Mouse (Mus musculus): Measurements from ENCODE around the gene Bsnd. TPM values are rescaled to one million over a fixed set of nuclear protein-coding genes. Genes with fewer than 3 reads are reported as not detected.

Gene Bsnd
- polyA plus RNA-seq, 1 experiment from 2014 or later = not detected

DNA sequence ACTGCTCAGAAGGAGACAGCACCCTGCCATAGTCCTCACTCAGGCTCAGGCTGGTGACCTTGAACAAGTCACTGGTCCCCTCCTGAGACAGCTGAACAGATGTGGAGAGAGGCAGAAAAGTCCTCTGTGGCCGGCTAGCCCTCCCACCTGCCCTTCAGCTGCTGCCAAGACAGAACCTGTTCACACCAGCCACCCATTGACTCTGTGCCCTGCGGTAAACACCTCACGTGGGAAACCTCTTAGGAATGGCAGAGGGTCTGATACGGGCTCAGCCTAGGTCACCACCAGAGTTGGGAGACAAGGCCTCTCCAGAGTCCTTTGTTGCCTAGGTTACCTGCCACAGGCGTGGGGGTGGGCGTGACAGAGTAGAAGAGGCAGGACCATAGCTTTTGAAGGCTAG lies 4.8 kb upstream of the Bsnd start:
- Histone ChIP-seq H3K36me3 (replicated peaks; ENCODE audit: control insufficient read depth, insufficient read depth) (no peaks in the 10 kb centered on the region), H3K27ac (no peak overlapping the region), H3K4me3 (replicated peaks; ENCODE audit: low read length) (no peak overlapping the region), H3K27me3 (ENCODE audit: control insufficient read depth, insufficient read depth, low read length) (no peaks in the 10 kb centered on the region), H3K4me1 (replicated peaks; ENCODE audit: control insufficient read depth, insufficient read depth, low read length) (0 out of 2 replicates have a peak, but pooled peaks cover 9% of the 10 kb centered on the region), H3K9me3 (ENCODE audit: control insufficient read depth, low read length) (no peaks in the 10 kb centered on the region), H3K4me2 (replicated peaks) (no peak overlapping the region), H3K9ac (no peak overlapping the region)
- DNase-seq (ENCODE audit: low spot score) = no peak
- ATAC-seq (ENCODE audit: low FRiP score) = no peak
- WGBS = 52% methylated on average over 6 of the region's 6 CpGs

DNA sequence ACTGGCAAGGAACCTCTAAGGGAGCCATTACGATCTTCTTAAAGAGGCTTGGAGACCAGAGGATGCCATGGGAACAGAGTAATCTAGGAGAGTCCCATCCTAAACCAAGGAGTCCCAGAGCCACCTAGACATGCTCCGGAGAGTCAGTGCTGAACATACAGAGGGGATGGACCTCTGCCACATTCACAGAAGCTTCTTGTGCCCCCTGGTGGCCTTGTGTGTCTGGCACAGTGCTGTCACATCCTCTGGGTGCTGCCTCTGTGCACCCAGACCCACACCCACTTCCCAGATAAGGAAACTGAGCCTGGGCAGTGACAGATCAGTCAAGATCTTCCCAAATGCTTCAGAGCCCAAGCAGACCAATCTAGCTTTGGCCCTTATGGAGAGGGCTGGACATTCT lies 1.6 kb upstream of the Bsnd start:
- ATAC-seq (ENCODE audit: low FRiP score) (no peak), DNase-seq (ENCODE audit: low spot score) (no peak)
- no peaks in the 10 kb centered on the region for H3K36me3 ChIP-seq (replicated peaks; ENCODE audit: control insufficient read depth, insufficient read depth)
- WGBS = 79% methylated on average over 2 of the region's 2 CpGs
- no peak overlapping the region for H3K4me2 ChIP-seq (replicated peaks)
- H3K27me3 ChIP-seq (ENCODE audit: control insufficient read depth, insufficient read depth, low read length) = no peaks in the 10 kb centered on the region
- 0 out of 2 replicates have a peak, but pooled peaks cover under 1% of the 10 kb centered on the region for H3K4me1 ChIP-seq (replicated peaks; ENCODE audit: control insufficient read depth, insufficient read depth, low read length)
- no peak overlapping the region for H3K9ac ChIP-seq
- H3K4me3 ChIP-seq (replicated peaks; ENCODE audit: low read length) = no peak overlapping the region
- H3K27ac ChIP-seq = no peak overlapping the region
- H3K9me3 ChIP-seq (ENCODE audit: control insufficient read depth, low read length) = no peaks in the 10 kb centered on the region

DNA sequence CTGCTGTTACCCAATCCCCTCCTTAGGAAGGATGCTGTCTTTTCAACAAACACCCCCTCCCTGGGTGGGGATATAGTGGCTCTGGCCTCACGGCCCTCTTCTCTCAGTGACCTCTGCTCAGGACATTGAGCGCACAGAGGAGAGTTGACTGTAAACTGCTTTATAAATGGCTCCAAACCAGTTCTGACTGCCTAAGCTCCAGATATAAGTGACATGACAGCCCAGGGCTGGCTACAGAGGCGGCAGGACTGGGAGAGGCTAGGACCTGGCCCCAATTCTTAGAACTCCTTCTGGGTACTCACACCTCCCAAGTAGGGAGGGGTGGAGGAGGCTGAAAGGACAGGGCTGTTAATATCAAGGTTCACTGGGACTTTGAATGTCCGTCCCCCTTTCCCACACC lies 1.5 kb downstream of the Bsnd start:
- H3K4me1 ChIP-seq (replicated peaks; ENCODE audit: control insufficient read depth, insufficient read depth, low read length) = no peaks in the 10 kb centered on the region
- no peak overlapping the region for H3K4me3 ChIP-seq (replicated peaks; ENCODE audit: low read length)
- no peak overlapping the region for H3K9ac ChIP-seq
- ATAC-seq (ENCODE audit: low FRiP score) = no peak
- 73% methylated on average over 4 of the region's 4 CpGs for WGBS
- no peaks in the 10 kb centered on the region for H3K27me3 ChIP-seq (ENCODE audit: control insufficient read depth, insufficient read depth, low read length)
- H3K36me3 ChIP-seq (replicated peaks; ENCODE audit: control insufficient read depth, insufficient read depth) = no peaks in the 10 kb centered on the region
- no peak overlapping the region for H3K27ac ChIP-seq
- DNase-seq (ENCODE audit: low spot score) = no peak
- no peaks in the 10 kb centered on the region for H3K9me3 ChIP-seq (ENCODE audit: control insufficient read depth, low read length)
- H3K4me2 ChIP-seq (replicated peaks) = no peak overlapping the region

DNA sequence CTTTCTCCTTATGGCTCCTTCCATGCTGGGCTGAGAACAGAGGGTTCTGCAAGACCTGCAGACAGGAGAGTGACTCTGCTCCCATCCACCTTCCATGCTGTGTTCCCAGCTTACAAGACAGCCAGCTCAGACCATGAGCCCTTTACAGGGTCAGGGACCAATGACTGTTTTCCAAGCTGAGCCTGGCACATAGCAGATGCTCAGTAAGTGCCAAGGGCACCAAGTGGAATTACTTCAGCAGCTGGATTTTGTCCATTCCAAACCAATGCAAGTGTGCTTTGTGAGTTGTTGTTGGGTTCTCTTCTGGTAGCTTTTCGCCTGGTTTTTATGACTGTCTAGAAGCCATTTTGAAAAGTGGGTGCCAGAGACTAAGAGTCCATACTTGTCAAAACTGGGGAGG lies 8.3 kb downstream of the Bsnd start:
- H3K9me3 ChIP-seq (ENCODE audit: control insufficient read depth, low read length) = no peaks in the 10 kb centered on the region
- whole genome bisulfite sequencing = 92% methylated on average over 1 of the region's 1 CpGs
- H3K27ac ChIP-seq = no peak overlapping the region
- DNase-seq (ENCODE audit: low spot score) (no peak), ATAC-seq (ENCODE audit: low FRiP score) (no peak)
- H3K4me3 ChIP-seq (replicated peaks; ENCODE audit: low read length) = no peak overlapping the region
- no peaks in the 10 kb centered on the region for H3K27me3 ChIP-seq (ENCODE audit: control insufficient read depth, insufficient read depth, low read length)
- H3K9ac ChIP-seq = no peak overlapping the region
- no peaks in the 10 kb centered on the region for H3K4me1 ChIP-seq (replicated peaks; ENCODE audit: control insufficient read depth, insufficient read depth, low read length)
- no peaks in the 10 kb centered on the region for H3K36me3 ChIP-seq (replicated peaks; ENCODE audit: control insufficient read depth, insufficient read depth)
- no peak overlapping the region for H3K4me2 ChIP-seq (replicated peaks)

DNA sequence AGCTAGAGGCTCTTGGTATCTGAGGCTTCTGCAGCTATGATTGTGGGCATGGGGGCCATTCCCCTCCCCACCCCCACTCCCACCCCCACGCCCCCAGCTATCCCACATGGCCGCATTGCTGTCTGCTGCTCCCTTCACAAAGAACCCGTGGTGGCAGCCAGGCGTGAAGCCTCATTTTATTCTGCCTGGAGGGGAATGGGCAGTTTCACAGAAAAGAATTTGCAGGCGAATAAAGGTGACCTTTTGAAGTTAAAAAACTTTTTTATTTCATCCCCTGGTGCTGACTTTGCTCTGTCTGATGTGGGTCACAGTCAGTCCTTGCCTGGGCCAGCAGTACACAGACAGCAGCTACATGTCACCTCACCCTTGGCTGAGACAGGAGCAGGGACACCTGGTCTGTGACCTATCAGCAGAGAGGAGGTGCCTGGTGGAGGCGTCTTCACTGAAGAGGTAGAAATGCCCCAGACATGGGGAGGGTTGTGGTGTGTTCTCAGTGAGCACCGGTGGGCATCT lies 8.8 kb downstream of the Bsnd start:
- ATAC-seq (ENCODE audit: low FRiP score) = no peak
- WGBS = 41% methylated on average over 7 of the region's 7 CpGs

DNA sequence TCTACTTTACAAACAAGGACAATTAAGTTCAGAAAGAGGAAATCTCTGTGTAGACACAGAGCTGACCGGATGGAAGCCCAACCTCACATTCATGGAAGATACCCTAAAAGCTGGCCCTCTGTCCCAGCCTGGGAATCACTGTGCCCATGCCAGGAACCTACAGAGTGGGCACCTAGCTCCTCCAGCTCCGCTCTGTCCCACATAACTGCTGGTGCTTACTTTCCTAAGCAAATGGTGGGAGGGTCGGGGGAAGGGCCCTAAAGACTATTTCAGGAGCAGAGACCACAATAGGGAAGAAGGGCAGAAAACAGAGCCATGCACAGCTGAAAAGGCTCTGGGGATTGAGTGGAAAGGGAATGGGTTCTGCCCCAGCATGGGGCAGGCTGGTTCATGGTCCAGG lies 11.5 kb downstream of the Bsnd start:
- Histone ChIP-seq H3K4me2 (replicated peaks) (no peak overlapping the region), H3K36me3 (replicated peaks; ENCODE audit: control insufficient read depth, insufficient read depth) (no peaks in the 10 kb centered on the region), H3K4me3 (replicated peaks; ENCODE audit: low read length) (no peak overlapping the region), H3K9me3 (ENCODE audit: control insufficient read depth, low read length) (no peaks in the 10 kb centered on the region), H3K4me1 (replicated peaks; ENCODE audit: control insufficient read depth, insufficient read depth, low read length) (no peaks in the 10 kb centered on the region), H3K9ac (no peak overlapping the region), H3K27ac (no peak overlapping the region), H3K27me3 (ENCODE audit: control insufficient read depth, insufficient read depth, low read length) (no peaks in the 10 kb centered on the region)
- DNase-seq (ENCODE audit: low spot score) (no peak), ATAC-seq (ENCODE audit: low FRiP score) (no peak)
- 70% methylated on average over 3 of the region's 3 CpGs for WGBS

More for the DNA sequence above, 8.8 kb downstream of the Bsnd start:
- no peak for DNase-seq (ENCODE audit: low spot score)
- Histone ChIP-seq H3K4me1 (replicated peaks; ENCODE audit: control insufficient read depth, insufficient read depth, low read length) (no peaks in the 10 kb centered on the region), H3K9me3 (ENCODE audit: control insufficient read depth, low read length) (no peaks in the 10 kb centered on the region), H3K4me3 (replicated peaks; ENCODE audit: low read length) (no peak overlapping the region), H3K27ac (no peak overlapping the region), H3K9ac (no peak overlapping the region), H3K36me3 (replicated peaks; ENCODE audit: control insufficient read depth, insufficient read depth) (no peaks in the 10 kb centered on the region), H3K27me3 (ENCODE audit: control insufficient read depth, insufficient read depth, low read length) (no peaks in the 10 kb centered on the region), H3K4me2 (replicated peaks) (no peak overlapping the region)

DNA sequence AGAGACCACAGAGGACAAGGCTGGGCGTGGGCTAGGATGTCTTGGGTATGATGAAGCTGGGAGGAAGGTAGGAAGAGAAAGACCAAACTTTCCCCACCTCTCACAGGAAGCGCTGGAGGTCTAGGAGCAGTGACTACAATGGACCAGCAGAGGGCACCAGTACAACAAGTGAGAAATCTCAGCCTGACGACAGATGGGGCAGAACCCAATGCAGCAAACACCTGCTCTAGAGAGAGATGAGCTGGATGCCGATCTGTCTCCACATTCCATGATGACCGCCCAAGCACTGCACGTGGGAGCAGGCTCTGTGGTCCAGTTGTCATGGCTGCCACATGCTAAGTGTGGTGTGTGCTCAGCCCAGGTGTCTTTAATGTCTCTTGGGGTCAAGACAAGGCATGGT lies 17.8 kb downstream of the Bsnd start:
- Histone ChIP-seq H3K4me1 (replicated peaks; ENCODE audit: control insufficient read depth, insufficient read depth, low read length) (no peaks in the 10 kb centered on the region), H3K27ac (no peak overlapping the region), H3K27me3 (ENCODE audit: control insufficient read depth, insufficient read depth, low read length) (no peaks in the 10 kb centered on the region), H3K4me2 (replicated peaks) (no peak overlapping the region), H3K4me3 (replicated peaks; ENCODE audit: low read length) (no peak overlapping the region), H3K9ac (no peak overlapping the region), H3K36me3 (replicated peaks; ENCODE audit: control insufficient read depth, insufficient read depth) (no peaks in the 10 kb centered on the region), H3K9me3 (ENCODE audit: control insufficient read depth, low read length) (no peaks in the 10 kb centered on the region)
- ATAC-seq (ENCODE audit: low FRiP score) (peak; percentile 44; the same call in 1 of the 2 replicates), DNase-seq (ENCODE audit: low spot score) (peak; percentile 83)
- 3% methylated on average over 6 of the region's 6 CpGs for WGBS

DNA sequence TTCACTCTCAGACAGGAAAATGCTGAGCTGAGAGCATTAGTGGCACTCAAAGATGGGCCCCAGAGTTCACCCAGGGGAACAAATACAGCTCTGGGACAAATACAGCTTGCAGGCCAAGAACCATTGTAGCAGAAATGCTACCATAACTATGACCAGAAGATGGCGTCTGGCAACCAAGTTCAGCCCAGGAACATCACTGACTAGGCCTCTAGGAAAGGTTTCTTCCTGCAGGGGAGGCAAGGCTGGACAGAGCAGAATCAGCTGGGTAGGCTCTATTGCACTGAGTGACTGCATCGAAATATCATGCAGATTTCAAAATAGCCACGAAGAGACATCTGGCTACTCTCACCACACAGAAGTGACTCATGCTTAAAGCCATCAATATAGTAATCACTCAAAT lies 19.7 kb downstream of the Bsnd start:
- no peak overlapping the region for H3K4me3 ChIP-seq (replicated peaks; ENCODE audit: low read length)
- 17% methylated on average over 3 of the region's 3 CpGs for WGBS
- DNase-seq (ENCODE audit: low spot score) (peak; percentile 81), ATAC-seq (ENCODE audit: low FRiP score) (peak; percentile 61)
- H3K27me3 ChIP-seq (ENCODE audit: control insufficient read depth, insufficient read depth, low read length) = no peaks in the 10 kb centered on the region
- H3K4me2 ChIP-seq (replicated peaks) = no peak overlapping the region
- no peak overlapping the region for H3K9ac ChIP-seq
- no peaks in the 10 kb centered on the region for H3K9me3 ChIP-seq (ENCODE audit: control insufficient read depth, low read length)
- H3K36me3 ChIP-seq (replicated peaks; ENCODE audit: control insufficient read depth, insufficient read depth) = no peaks in the 10 kb centered on the region
- no peak overlapping the region for H3K27ac ChIP-seq
- no peaks in the 10 kb centered on the region for H3K4me1 ChIP-seq (replicated peaks; ENCODE audit: control insufficient read depth, insufficient read depth, low read length)

DNA sequence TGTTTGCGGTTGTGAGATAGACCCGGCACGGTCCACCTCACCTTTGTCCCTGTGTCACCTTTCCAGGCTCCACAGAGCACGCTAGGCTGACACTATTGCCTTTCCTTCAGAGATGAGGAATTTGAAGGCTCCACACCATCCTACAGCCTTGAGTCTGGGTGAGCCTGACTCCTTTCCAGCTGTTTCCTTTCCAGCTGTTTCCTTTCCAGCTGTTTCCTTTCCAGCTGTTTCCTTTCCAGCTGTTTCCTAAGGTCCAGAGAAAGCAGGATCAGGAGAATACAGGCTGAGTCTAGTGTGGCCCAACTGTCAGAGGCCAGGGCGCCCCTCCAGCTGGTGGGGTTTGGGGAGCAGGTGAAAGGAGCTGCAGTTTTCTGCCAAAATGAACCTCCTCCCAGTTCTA lies 21.2 kb downstream of the Bsnd start:
- Histone ChIP-seq H3K4me2 (replicated peaks) (no peak overlapping the region), H3K9ac (no peak overlapping the region), H3K9me3 (ENCODE audit: control insufficient read depth, low read length) (no peaks in the 10 kb centered on the region), H3K4me1 (replicated peaks; ENCODE audit: control insufficient read depth, insufficient read depth, low read length) (no peaks in the 10 kb centered on the region), H3K4me3 (replicated peaks; ENCODE audit: low read length) (no peak overlapping the region), H3K36me3 (replicated peaks; ENCODE audit: control insufficient read depth, insufficient read depth) (no peaks in the 10 kb centered on the region), H3K27me3 (ENCODE audit: control insufficient read depth, insufficient read depth, low read length) (no peaks in the 10 kb centered on the region), H3K27ac (no peak overlapping the region)
- DNase-seq (ENCODE audit: low spot score) = no peak
- WGBS = 80% methylated on average over 5 of the region's 5 CpGs
- no peak for ATAC-seq (ENCODE audit: low FRiP score)

Data from hindbrain, embryonic 14.5 days (tissue).